Mouse (Mus musculus) kidney, adult 2 months (tissue): ENCODE measurements at regions not wholly inside any gene's neighbourhood (a gene's known extent, or its start where the extent isn't known, plus 50 kb on each side); places are given as distances from the start of the nearest gene placed in this dataset.

Experiments used
- DNase-seq: peaks from one replicate; pipeline ENCODE4 v3.0.0; 2021
- H3K27ac ChIP-seq: fragments of 200-500 bp; 2 replicates; pipeline ENCODE4 v1.5.1; 2012; ENCODE audit warnings: low read depth, low read length, control low read depth, inconsistent platforms; ENCODE audit not compliant: insufficient read depth
- H3K27me3 ChIP-seq: fragments of 200-500 bp; replicated peaks from 2 replicates; pipeline ENCODE4 v1.6.1; 2012; ENCODE audit warnings: mild to moderate bottlenecking, moderate library complexity, low read length, inconsistent platforms; ENCODE audit not compliant: control insufficient read depth, insufficient read depth
- H3K36me3 ChIP-seq: fragments of 200-500 bp; 2 replicates; pipeline ENCODE4 v1.6.1; 2012; ENCODE audit warnings: mild to moderate bottlenecking, moderate library complexity, low read length, inconsistent platforms; ENCODE audit not compliant: control insufficient read depth, insufficient read depth
- H3K4me1 ChIP-seq: fragments of 200-500 bp; 2 replicates; pipeline ENCODE4 v1.6.1; 2011; ENCODE audit warnings: low read length; ENCODE audit not compliant: control insufficient read depth, insufficient read depth
- H3K4me3 ChIP-seq: fragments of 200-500 bp; 2 replicates; pipeline ENCODE4 v1.5.1; 2011; ENCODE audit warnings: mild to moderate bottlenecking, low read depth, low read length, control low read depth; ENCODE audit not compliant: insufficient read depth
- CTCF ChIP-seq: fragments of 200-500 bp; conservative IDR thresholded peaks from 2 replicates; pipeline ENCODE4 v1.5.1; 2011; ENCODE audit warnings: low read depth, mild to moderate bottlenecking, control low read depth, low read length, moderate library complexity, mixed read lengths; ENCODE audit not compliant: insufficient read depth, insufficient read length
- POLR2A ChIP-seq: fragments of 200-500 bp; IDR thresholded peaks from one replicate; pipeline ENCODE4 v1.6.1; 2011; ENCODE audit warnings: low read depth, low read length, control low read depth
- WGBS: fragments of 180-500 bp; shearing (Covaris S2); methylation state at CpG from one replicate; pipeline ENCODE4 v1.1.7; 2018; 5-methylcytosine and 5-hydroxymethylcytosine counted together

- 58% methylated on average over 2 of the region's 2 CpGs for WGBS
- DNase-seq, result no peak
- H3K36me3 ChIP-seq, result no peaks in the 10 kb centered on the region
Measured at GRCm38 (mm10) chr11:22668220-22668619, 156.3 kb downstream of the Tmem17 start.

GRCm38 (mm10) chr11:22669267-22669666, 157.4 kb downstream of the Tmem17 start:
- no peak for TF ChIP-seq POLR2A
- TF ChIP-seq CTCF, result no peak
- DNase-seq, result no peak
- no peaks in the 10 kb centered on the region for H3K4me1 ChIP-seq
- H3K4me3 ChIP-seq, result no peak overlapping the region
- no peaks in the 10 kb centered on the region for H3K36me3 ChIP-seq
- no peak overlapping the region for H3K27ac ChIP-seq
- H3K27me3 ChIP-seq, result no peaks in the 10 kb centered on the region; the same call in 1 of the 2 replicates
- 91% methylated on average over 4 of the region's 4 CpGs for WGBS

More at GRCm38 (mm10) chr11:22668220-22668619, 156.3 kb downstream of the Tmem17 start:
- Histone ChIP-seq H3K27ac (no peak overlapping the region), H3K4me1 (no peaks in the 10 kb centered on the region), H3K27me3 (no peaks in the 10 kb centered on the region; the same call in 1 of the 2 replicates), H3K4me3 (no peak overlapping the region)
- TF ChIP-seq CTCF (no peak), POLR2A (no peak)

GRCm38 (mm10) chr11:22671791-22672490, 160.1 kb downstream of the Tmem17 start:
- H3K27ac ChIP-seq, result no peak overlapping the region

GRCm38 (mm10) chr11:22675047-22675446, 163.2 kb downstream of the Tmem17 start:
- no peaks in the 10 kb centered on the region for H3K4me1 ChIP-seq
- DNase-seq, result no peak
- no peak overlapping the region for H3K27ac ChIP-seq
- WGBS, result 66% methylated on average over 3 of the region's 3 CpGs
- no peak for TF ChIP-seq POLR2A
- TF ChIP-seq CTCF, result no peak
- no peaks in the 10 kb centered on the region for H3K27me3 ChIP-seq
- H3K36me3 ChIP-seq, result no peaks in the 10 kb centered on the region
- H3K4me3 ChIP-seq, result no peak overlapping the region

More at GRCm38 (mm10) chr11:22671791-22672490, 160.1 kb downstream of the Tmem17 start:
- TF ChIP-seq POLR2A (no peak), CTCF (no peak)
- no peak for DNase-seq
- 66% methylated on average over 5 of the region's 5 CpGs for WGBS
- H3K4me1 ChIP-seq, result no peaks in the 10 kb centered on the region
- H3K27me3 ChIP-seq, result no peaks in the 10 kb centered on the region
- H3K36me3 ChIP-seq, result no peaks in the 10 kb centered on the region
- H3K4me3 ChIP-seq, result no peak overlapping the region

GRCm38 (mm10) chr11:22675754-22676153, 163.9 kb downstream of the Tmem17 start:
- H3K36me3 ChIP-seq, result no peaks in the 10 kb centered on the region
- no peaks in the 10 kb centered on the region for H3K4me1 ChIP-seq
- DNase-seq, result no peak
- TF ChIP-seq CTCF, result no peak
- TF ChIP-seq POLR2A, result no peak
- no peak overlapping the region for H3K4me3 ChIP-seq
- no peak overlapping the region for H3K27ac ChIP-seq
- 94% methylated on average over 1 of the region's 1 CpGs for WGBS
- no peaks in the 10 kb centered on the region for H3K27me3 ChIP-seq

GRCm38 (mm10) chr11:22677337-22677736, 165.4 kb downstream of the Tmem17 start:
- H3K36me3 ChIP-seq, result no peaks in the 10 kb centered on the region
- WGBS, result 26% methylated on average over 2 of the region's 2 CpGs
- H3K27me3 ChIP-seq, result no peaks in the 10 kb centered on the region
- DNase-seq, result peak; percentile 81
- no peaks in the 10 kb centered on the region for H3K4me1 ChIP-seq
- H3K27ac ChIP-seq, result no peak overlapping the region
- TF ChIP-seq CTCF (peak; percentile 73), POLR2A (no peak)
- H3K4me3 ChIP-seq, result no peak overlapping the region

GRCm38 (mm10) chr11:22684576-22684975, 172.7 kb downstream of the Tmem17 start:
- TF ChIP-seq POLR2A (no peak), CTCF (no peak)
- WGBS, result 90% methylated on average over 4 of the region's 4 CpGs
- no peak for DNase-seq

More at GRCm38 (mm10) chr11:22684576-22684975, 172.7 kb downstream of the Tmem17 start:
- Histone ChIP-seq H3K36me3 (no peaks in the 10 kb centered on the region), H3K4me3 (no peak overlapping the region), H3K27me3 (no peaks in the 10 kb centered on the region), H3K27ac (no peak overlapping the region), H3K4me1 (no peaks in the 10 kb centered on the region)
